Mouse (Mus musculus) neural tube, embryonic 12.5 days (tissue): ENCODE measurements at regions not wholly inside any gene's neighbourhood (a gene's known extent, or its start where the extent isn't known, plus 50 kb on each side); places are given as distances from the start of the nearest gene placed in this dataset.

ENCODE experiments used
- ATAC-seq: fragments of 200-750 bp; cut with Nextera tagmentation; 2 replicates; pipeline ENCODE4 v1.8.0; 2017; ENCODE audit warnings: low read depth, mild to moderate bottlenecking, moderate TSS enrichment, moderate library complexity; ENCODE audit not compliant: low FRiP score
- H3K27ac ChIP-seq: fragments of 300-500 bp; sonication (generic); 2 replicates; pipeline ENCODE4 v1.5.1; 2016
- H3K27me3 ChIP-seq: fragments of 300-500 bp; sonication (generic); replicated peaks from 2 replicates; pipeline ENCODE4 v1.6.1; 2016; ENCODE audit warnings: mild to moderate bottlenecking
- H3K36me3 ChIP-seq: fragments of 300-500 bp; sonication (generic); 2 replicates; pipeline ENCODE4 v1.6.1; 2016; ENCODE audit warnings: mild to moderate bottlenecking
- H3K4me1 ChIP-seq: fragments of 300-500 bp; sonication (generic); 2 replicates; pipeline ENCODE4 v1.6.1; 2016
- H3K4me2 ChIP-seq: fragments of 300-500 bp; sonication (generic); replicated peaks from 2 replicates; pipeline ENCODE4 v1.6.1; 2016; ENCODE audit warnings: mild to moderate bottlenecking
- H3K4me3 ChIP-seq: fragments of 300-500 bp; sonication (generic); 2 replicates; pipeline ENCODE4 v1.5.1; 2016
- H3K9ac ChIP-seq: fragments of 300-500 bp; sonication (generic); 2 replicates; pipeline ENCODE4 v1.6.1; 2016; ENCODE audit warnings: mild to moderate bottlenecking
- H3K9me3 ChIP-seq: fragments of 300-500 bp; sonication (generic); 2 replicates; pipeline ENCODE4 v1.6.1; 2016; ENCODE audit warnings: mild to moderate bottlenecking
- WGBS: fragments of 180-500 bp; shearing (Covaris S2); methylation state at CpG from one replicate; pipeline ENCODE4 v1.1.7; 2016; 5-methylcytosine and 5-hydroxymethylcytosine counted together

DNA sequence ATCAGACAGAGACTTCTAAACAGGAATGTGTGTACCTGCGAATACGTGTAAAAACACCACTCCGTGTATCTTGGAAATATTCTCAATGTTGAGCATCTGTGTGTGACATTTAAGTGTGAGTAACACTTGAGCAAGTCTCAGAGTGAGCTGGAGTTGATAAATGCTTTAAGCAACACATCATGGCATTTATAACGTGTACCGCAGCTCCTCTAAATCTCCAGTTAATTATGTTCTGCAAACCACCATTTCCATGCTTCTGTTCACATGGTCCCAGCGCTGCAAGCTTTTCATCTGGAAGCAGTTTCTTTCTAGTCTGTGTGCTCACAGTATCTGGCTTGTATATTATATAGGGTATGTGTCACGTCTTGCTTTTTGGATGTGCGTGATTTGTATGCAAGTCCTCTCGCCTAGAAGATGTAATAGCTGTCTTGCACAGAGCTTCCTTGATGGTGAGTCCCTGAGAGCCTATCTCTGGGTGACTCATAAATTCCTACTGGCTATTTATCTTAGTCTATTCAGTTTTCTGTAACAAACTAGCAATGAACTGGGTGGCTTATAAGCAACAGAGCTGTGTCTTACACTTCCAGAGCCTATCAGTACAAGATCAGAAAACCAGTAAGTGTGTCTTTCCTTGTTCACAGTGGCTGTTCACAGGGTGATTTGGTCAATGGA is 153.7 kb upstream of the Plppr1 start:
- Histone ChIP-seq H3K4me3 (no peak overlapping the region), H3K27me3 (no peaks in the 10 kb centered on the region), H3K4me2 (no peak overlapping the region), H3K27ac (no peak overlapping the region), H3K9me3 (no peaks in the 10 kb centered on the region), H3K9ac (no peak overlapping the region), H3K36me3 (no peaks in the 10 kb centered on the region), H3K4me1 (no peaks in the 10 kb centered on the region)
- WGBS = 76% methylated on average over 9 of the region's 9 CpGs
- ATAC-seq = no peak

DNA sequence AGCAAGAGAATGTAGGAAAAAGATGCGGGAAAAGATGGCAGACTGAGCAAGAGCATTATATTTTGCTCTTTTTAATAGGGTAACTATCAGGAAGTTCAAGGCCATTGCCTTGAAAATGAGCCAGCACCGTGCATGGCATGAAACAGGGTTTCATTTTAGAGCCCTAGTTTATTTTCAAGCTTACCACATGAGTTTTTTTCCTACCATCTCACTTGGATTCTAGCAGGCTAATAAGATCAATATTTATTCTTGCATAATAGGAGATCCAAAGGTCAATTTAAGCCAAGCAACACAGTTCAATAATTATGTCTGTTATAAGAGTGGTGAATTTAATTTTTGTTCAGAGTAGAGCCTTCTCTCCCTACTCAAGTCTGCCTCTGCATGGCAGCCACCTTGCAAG is 149.9 kb upstream of the Plppr1 start:
- H3K9me3 ChIP-seq = no peaks in the 10 kb centered on the region
- H3K36me3 ChIP-seq = no peaks in the 10 kb centered on the region
- no peaks in the 10 kb centered on the region for H3K4me1 ChIP-seq
- H3K9ac ChIP-seq = no peak overlapping the region
- no peak overlapping the region for H3K4me2 ChIP-seq
- no peak for ATAC-seq
- 87% methylated on average over 2 of the region's 2 CpGs for WGBS
- H3K4me3 ChIP-seq = no peak overlapping the region
- no peak overlapping the region for H3K27ac ChIP-seq
- no peaks in the 10 kb centered on the region for H3K27me3 ChIP-seq

DNA sequence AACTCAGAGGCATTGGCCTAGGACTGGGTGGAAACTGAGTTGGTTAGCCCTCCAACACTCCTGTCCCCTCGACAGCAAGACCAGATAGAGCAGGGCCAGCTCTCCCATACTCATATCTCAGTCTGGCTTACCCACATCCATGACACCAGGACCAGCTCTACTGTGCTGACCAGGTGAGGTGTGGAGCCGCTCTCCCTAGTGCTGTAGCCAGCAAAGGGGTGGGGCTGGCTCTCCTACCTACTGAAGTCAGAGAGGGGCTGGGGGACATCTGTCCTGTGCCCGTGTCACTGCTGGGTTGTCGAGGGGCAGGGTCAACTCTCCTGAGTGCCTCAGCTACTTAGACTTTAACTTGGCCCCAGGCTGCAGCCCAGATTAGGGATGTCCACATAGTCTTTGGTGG is 145.8 kb upstream of the Plppr1 start:
- no peak overlapping the region for H3K27ac ChIP-seq
- H3K36me3 ChIP-seq = no peaks in the 10 kb centered on the region
- H3K9me3 ChIP-seq = no peaks in the 10 kb centered on the region
- no peaks in the 10 kb centered on the region for H3K4me1 ChIP-seq
- no peak overlapping the region for H3K4me2 ChIP-seq
- no peaks in the 10 kb centered on the region for H3K27me3 ChIP-seq
- H3K9ac ChIP-seq = no peak overlapping the region
- 82% methylated on average over 4 of the region's 4 CpGs for WGBS
- no peak overlapping the region for H3K4me3 ChIP-seq
- ATAC-seq = no peak

DNA sequence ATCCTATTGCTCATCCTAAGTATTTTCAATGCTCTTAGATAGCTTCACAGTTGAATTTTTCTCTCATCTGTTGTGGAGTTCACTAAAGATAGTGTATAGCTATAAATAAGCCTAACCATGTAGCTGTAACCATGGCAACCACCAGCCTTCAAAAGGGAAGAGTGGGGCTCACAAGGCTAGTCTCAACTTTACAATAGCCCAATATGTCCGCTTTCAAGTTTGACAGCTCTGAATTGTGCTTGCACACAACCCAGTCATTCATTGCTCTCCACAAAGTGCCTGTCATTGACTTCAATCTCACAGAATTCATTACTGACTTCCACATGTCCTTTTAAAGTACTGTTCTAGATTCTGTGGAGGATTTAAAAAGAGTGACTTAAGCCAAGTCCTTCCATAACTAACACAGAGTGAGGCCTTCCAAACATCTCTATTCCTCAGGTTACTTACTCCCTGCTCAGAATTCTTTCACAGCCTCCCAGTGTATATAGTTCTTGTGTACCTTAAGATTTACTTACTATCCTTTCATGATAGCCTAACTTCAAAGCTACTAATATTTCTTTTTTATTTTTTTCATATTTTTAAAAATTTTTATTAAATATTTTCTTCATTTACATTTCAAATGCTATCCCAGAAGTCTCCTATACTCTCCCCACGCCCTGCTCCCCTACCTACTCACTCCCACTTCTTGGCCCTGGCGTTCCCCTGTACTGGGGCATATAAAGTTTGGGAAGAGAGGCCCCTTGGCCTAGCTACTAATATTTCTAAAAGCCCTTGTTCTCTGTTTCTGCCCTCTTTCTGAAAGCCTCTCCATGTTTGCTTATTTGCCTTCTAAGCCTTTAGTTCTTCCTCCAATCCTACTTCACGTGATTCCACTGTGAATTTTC is 134.3 kb upstream of the Plppr1 start:
- Histone ChIP-seq H3K4me1 (0 out of 2 replicates have a peak, but pooled peaks cover 4% of the 10 kb centered on the region), H3K27ac (no peak overlapping the region), H3K9me3 (no peaks in the 10 kb centered on the region), H3K36me3 (no peaks in the 10 kb centered on the region), H3K27me3 (no peaks in the 10 kb centered on the region), H3K4me3 (no peak overlapping the region), H3K9ac (no peak overlapping the region), H3K4me2 (no peak overlapping the region)
- WGBS = 60% methylated on average over 4 of the region's 4 CpGs
- peak; percentile 90 for ATAC-seq

DNA sequence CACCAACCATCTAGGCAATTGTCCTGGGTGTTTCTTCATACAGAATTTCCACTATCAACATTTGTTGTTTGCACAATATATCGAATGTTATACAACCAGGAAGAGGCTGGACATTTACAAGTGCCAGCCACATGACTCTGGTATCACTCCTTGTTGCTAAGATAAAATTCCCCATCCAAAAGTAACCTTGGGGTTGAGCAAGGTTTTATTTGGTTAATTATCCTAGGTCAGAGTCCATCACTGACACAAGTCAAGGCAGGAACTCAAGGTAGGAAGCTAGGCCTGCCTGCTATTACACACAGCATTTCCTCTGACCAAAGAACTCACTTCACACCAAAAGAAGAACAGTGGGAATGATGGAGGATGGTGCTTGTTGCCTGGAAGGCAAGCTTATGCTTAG is 120.7 kb upstream of the Plppr1 start:
- no peak for ATAC-seq
- Histone ChIP-seq H3K36me3 (no peaks in the 10 kb centered on the region), H3K4me1 (no peaks in the 10 kb centered on the region), H3K9me3 (no peaks in the 10 kb centered on the region), H3K9ac (no peak overlapping the region), H3K4me3 (no peak overlapping the region), H3K27me3 (no peaks in the 10 kb centered on the region), H3K4me2 (no peak overlapping the region), H3K27ac (no peak overlapping the region)
- 87% methylated on average over 1 of the region's 1 CpGs for WGBS

DNA sequence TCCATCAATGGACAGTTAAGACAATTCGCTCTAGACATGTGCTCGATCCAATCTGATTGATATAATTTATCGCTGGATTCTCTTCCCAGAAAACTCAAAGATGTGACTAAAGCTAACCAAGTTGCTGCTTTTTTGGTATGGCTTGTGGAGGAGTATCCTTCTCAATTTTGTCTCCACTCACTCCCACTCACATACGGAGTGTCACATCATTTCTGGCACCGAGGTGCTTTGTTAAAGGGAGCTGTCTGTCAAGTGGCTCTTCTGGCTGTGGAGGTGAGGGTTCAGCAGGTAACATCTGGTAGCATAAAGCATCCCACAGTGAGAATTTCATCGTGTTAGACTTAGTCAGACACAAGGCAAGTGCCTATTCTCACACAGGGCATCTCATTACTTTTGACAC is 120.2 kb upstream of the Plppr1 start:
- no peaks in the 10 kb centered on the region for H3K27me3 ChIP-seq
- H3K4me3 ChIP-seq = no peak overlapping the region
- H3K27ac ChIP-seq = no peak overlapping the region
- no peaks in the 10 kb centered on the region for H3K9me3 ChIP-seq
- ATAC-seq = no peak
- no peaks in the 10 kb centered on the region for H3K36me3 ChIP-seq
- H3K4me1 ChIP-seq = no peaks in the 10 kb centered on the region
- no peak overlapping the region for H3K9ac ChIP-seq
- WGBS = 88% methylated on average over 6 of the region's 6 CpGs
- H3K4me2 ChIP-seq = no peak overlapping the region

DNA sequence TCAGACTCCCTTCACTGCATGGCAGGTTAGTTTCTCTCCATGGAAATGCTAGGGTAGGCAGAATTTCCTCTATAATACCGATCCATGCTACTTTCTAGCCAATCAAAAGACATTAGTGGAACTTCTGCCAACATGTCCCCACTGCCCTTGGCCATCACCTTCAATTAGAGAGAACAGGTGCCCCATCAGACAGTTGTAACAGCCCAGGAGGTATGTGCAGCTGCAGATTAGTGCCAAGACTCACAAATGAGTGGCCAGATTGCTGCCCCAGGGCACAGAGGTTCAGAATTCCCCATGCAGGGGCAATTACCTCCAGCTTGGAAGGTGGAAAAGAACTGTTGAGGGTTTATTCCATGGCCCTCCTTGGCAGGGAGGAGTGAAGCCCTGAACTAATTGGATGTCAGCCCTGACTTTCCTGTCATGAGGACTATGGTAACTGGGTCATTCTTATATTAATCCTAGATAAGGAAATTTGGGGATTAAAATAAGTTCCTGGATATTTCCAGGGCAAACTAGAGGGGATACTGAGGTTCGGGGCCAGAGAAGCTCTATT is 113.7 kb upstream of the Plppr1 start:
- Histone ChIP-seq H3K9ac (no peak overlapping the region), H3K9me3 (no peaks in the 10 kb centered on the region), H3K27ac (no peak overlapping the region), H3K4me1 (no peaks in the 10 kb centered on the region), H3K36me3 (no peaks in the 10 kb centered on the region), H3K27me3 (no peaks in the 10 kb centered on the region), H3K4me2 (no peak overlapping the region), H3K4me3 (no peak overlapping the region)
- 93% methylated on average over 2 of the region's 2 CpGs for WGBS
- ATAC-seq = no peak

DNA sequence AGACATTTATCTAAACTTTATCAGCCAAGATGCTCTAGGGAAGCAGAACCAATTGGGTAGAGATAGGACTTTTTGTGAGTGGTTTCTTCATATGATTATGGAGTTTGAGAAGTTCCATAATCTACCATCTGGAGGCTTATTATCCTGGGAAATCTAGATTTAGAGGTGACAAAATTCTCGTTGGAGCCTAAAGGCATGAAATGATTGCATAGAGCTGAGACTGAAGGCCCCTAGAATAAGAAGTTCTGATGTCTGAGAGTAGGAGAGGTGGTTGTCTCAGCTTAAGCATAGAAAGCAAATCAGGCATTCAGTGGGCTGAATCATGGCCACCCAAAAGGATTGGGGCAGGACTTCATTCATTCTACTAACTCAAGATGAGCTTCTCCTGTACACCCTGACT is 106.1 kb upstream of the Plppr1 start:
- 77% methylated on average over 1 of the region's 1 CpGs for WGBS
- no peak for ATAC-seq

DNA sequence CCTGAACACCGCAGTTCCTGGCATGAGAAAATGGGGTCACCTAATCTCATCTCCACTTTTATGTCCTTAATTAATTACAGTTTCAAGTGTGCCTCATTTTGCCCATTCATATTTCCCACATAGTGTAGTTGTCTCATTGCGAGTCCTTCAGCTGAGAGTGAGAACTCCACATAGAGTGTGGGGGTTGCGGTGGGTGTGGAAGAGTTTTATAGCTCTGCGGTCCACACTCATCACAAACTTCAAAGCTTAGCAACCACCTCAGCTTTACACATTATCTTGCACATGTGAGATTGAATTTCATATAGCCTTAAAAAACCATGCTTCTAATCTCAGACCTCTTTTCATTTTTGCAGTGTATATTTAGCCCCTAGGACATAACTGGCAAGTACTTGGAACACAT is 83.3 kb upstream of the Plppr1 start:
- Histone ChIP-seq H3K9ac (no peak overlapping the region), H3K9me3 (no peaks in the 10 kb centered on the region), H3K27ac (no peak overlapping the region), H3K27me3 (no peaks in the 10 kb centered on the region), H3K4me1 (no peaks in the 10 kb centered on the region), H3K4me2 (no peak overlapping the region), H3K4me3 (no peak overlapping the region), H3K36me3 (no peaks in the 10 kb centered on the region)
- ATAC-seq = no peak
- 93% methylated on average over 4 of the region's 4 CpGs for WGBS

More for the DNA sequence above, 106.1 kb upstream of the Plppr1 start:
- H3K9ac ChIP-seq = no peak overlapping the region
- no peaks in the 10 kb centered on the region for H3K9me3 ChIP-seq
- no peaks in the 10 kb centered on the region for H3K36me3 ChIP-seq
- H3K27ac ChIP-seq = no peak overlapping the region
- H3K4me2 ChIP-seq = no peak overlapping the region
- H3K27me3 ChIP-seq = no peaks in the 10 kb centered on the region
- no peak overlapping the region for H3K4me3 ChIP-seq
- H3K4me1 ChIP-seq = no peaks in the 10 kb centered on the region

DNA sequence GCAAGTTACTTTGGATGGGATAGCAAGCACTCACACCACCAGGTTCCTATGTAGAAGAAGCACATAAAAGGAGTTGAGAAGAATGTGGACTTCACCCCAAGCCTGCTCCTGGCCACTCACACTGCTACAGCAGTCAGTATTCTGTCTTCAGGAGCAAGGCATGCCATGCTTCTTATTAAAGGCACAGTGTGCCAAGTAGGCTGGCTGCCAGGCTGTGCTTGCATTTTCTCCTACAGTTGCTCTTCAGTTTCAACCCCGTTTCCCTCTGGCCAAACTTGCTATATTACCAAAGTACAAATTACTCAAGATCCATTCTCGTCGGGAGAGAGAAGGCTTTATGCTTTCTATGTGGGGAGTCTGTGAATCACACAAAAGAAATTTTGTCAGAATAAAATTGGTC is 67.1 kb upstream of the Plppr1 start:
- H3K4me1 ChIP-seq = 0 out of 2 replicates have a peak, but pooled peaks cover 3% of the 10 kb centered on the region
- no peak overlapping the region for H3K9ac ChIP-seq
- no peak for ATAC-seq
- H3K4me2 ChIP-seq = no peak overlapping the region
- H3K36me3 ChIP-seq = no peaks in the 10 kb centered on the region
- WGBS = 84% methylated on average over 3 of the region's 3 CpGs
- no peaks in the 10 kb centered on the region for H3K9me3 ChIP-seq
- no peak overlapping the region for H3K4me3 ChIP-seq
- no peaks in the 10 kb centered on the region for H3K27me3 ChIP-seq
- H3K27ac ChIP-seq = no peak overlapping the region
